Mouse (Mus musculus): ENCODE results near the gene Hadha. TPM values are rescaled to one million over a fixed set of nuclear protein-coding genes. Genes with fewer than 3 reads are reported as not detected.

Gene Hadha
- total RNA-seq, 1 experiment from 2014 or later: 473 TPM

Small RNA genes within 50 kb of the gene (microRNA-seq; reads per million reads assigned to microRNA genes)
- gene Mir1960: 2.5 to 2.7 reads per million in 2 experiments

Other genes starting within 250 kb of the Hadha start
- gene Il6, start 142.0 kb downstream of the Hadha start, total RNA-seq (2021): not detected in 2 replicates
- 26.6 and 33.0 TPM in 2 replicates for gene Tyms, start 81.5 kb downstream of the Hadha start, total RNA-seq (2021)
- gene Garem2, start 50.0 kb downstream of the Hadha start, total RNA-seq (2021): 0.09 TPM in 1 of 2 replicates, not detected in the other
- not detected in 2 replicates for gene 3110082J24Rik, start 49.1 kb downstream of the Hadha start, total RNA-seq (2021)
- 681 and 777 TPM in 2 replicates for gene Hadhb, start 86 bp upstream of the Hadha start, total RNA-seq (2021)
- not detected in 2 replicates for gene Adgrf3, start 50.6 kb upstream of the Hadha start, total RNA-seq (2021)
- 22.6 and 22.7 TPM in 2 replicates for gene Selenoi, start 77.4 kb upstream of the Hadha start, total RNA-seq (2021)
- 0.82 TPM in 1 of 2 replicates, not detected in the other for gene Drc1, start 126.2 kb upstream of the Hadha start, total RNA-seq (2021)

All from adrenal gland, postnatal 25 days (tissue).